Mouse (Mus musculus) ovary, postnatal 36 days (tissue): ENCODE results near the gene Cd68.

ENCODE experiments used
- DNase-seq: peaks from one replicate; pipeline ENCODE4 v3.0.0; 2022; ENCODE audit warnings: low spot score, mixed read lengths

The Cd68 gene

GRCm38 (mm10) chr11:69695046-69695360 is 29.1 kb upstream of the Cd68 start:
- no peak for DNase-seq

- no peak for DNase-seq
These were observed 27.5 kb upstream of the Cd68 start for GRCm38 (mm10) chr11:69693421-69693965.

- no peak for DNase-seq
These were observed 26.9 kb upstream of the Cd68 start for GRCm38 (mm10) chr11:69692863-69693262.

GRCm38 (mm10) chr11:69692196-69692811 is 26.4 kb upstream of the Cd68 start:
- no peak for DNase-seq

GRCm38 (mm10) chr11:69689891-69690290 is 23.9 kb upstream of the Cd68 start:
- DNase-seq = no peak

GRCm38 (mm10) chr11:69687061-69687460 is 21.1 kb upstream of the Cd68 start:
- no peak for DNase-seq

GRCm38 (mm10) chr11:69686377-69686776 is 20.4 kb upstream of the Cd68 start:
- DNase-seq = peak; percentile 79

- peak; percentile 73 for DNase-seq
These were observed 19.7 kb upstream of the Cd68 start, which contains the start of gene Tnfsf13 for GRCm38 (mm10) chr11:69685526-69686148. Tnfsf13 (minus strand) TSS chr11:69685784.

- DNase-seq = peak; percentile 21
These were observed 19.0 kb upstream of the Cd68 start for GRCm38 (mm10) chr11:69684936-69685335.

- peak; percentile 35 for DNase-seq
These were observed 18.3 kb upstream of the Cd68 start for GRCm38 (mm10) chr11:69684128-69684745.

- DNase-seq = no peak
These were observed 17.6 kb upstream of the Cd68 start for GRCm38 (mm10) chr11:69683576-69683975.

GRCm38 (mm10) chr11:69682840-69683533 is 17.0 kb upstream of the Cd68 start:
- peak; percentile 88 for DNase-seq

- DNase-seq = no peak
These were observed 16.4 kb upstream of the Cd68 start for GRCm38 (mm10) chr11:69682209-69682839.

GRCm38 (mm10) chr11:69681314-69682208 is 15.6 kb upstream of the Cd68 start, which contains the start of gene Senp3:
Senp3 (minus strand) TSS chr11:69682084.
- peak; percentile 96 for DNase-seq

- DNase-seq = no peak
These were observed 14.3 kb upstream of the Cd68 start for GRCm38 (mm10) chr11:69680136-69680855.

- DNase-seq = no peak
These were observed 13.2 kb upstream of the Cd68 start for GRCm38 (mm10) chr11:69679144-69679543.

GRCm38 (mm10) chr11:69672211-69672706 is 6.3 kb upstream of the Cd68 start, which contains the start of gene Eif4a1:
Eif4a1 (minus strand) TSS chr11:69672423.
- DNase-seq = peak; percentile 100

GRCm38 (mm10) chr11:69671726-69672124 is 5.8 kb upstream of the Cd68 start:
- no peak for DNase-seq

- DNase-seq = peak; percentile 93
These were observed 5.1 kb upstream of the Cd68 start for GRCm38 (mm10) chr11:69670786-69671725.
